Mouse (Mus musculus) layer of hippocampus, postnatal 36 days (tissue): ENCODE data around the gene Ptov1. TPM values are rescaled to one million over a fixed set of nuclear protein-coding genes. Genes with fewer than 3 reads are reported as not detected.

Experiments used
- DNase-seq, 2 experiments: peaks; one replicate each; pipeline ENCODE4 v3.0.0; 2022
- microRNA-seq, 2 experiments: library from miRNA; unstranded; fragments of <30 nt; microRNA quantifications; one replicate each; pipeline ENCODE4 v1.2.0; 2021
- total RNA-seq, 2 experiments: library from RNA; stranded (reverse); gene quantifications; 2 replicates each; pipeline ENCODE4 v1.2.3; 2021

Gene Ptov1
- total RNA-seq, 2 experiments from 2014 or later = 346 to 359 TPM

GRCm38 (mm10) chr7:44814423-44814822 lies 55.2 kb downstream of the Ptov1 start:
- DNase-seq = no peak

GRCm38 (mm10) chr7:44813985-44814384 lies 55.6 kb downstream of the Ptov1 start:
- DNase-seq = no peak

Small RNA genes lying within 50 kb of the gene (microRNA-seq; reads per million reads assigned to microRNA genes)
- 0 reads per million in 2 experiments for gene Mir707

Other genes starting within 250 kb of the Ptov1 start
- gene Myh14, start 198.9 kb downstream of the Ptov1 start, total RNA-seq = 10 to 100 TPM; 27.7 to 28.1 TPM
- gene Izumo2, start 161.0 kb downstream of the Ptov1 start, total RNA-seq = not detected
- 10 to 100 TPM; 31.8 to 34.8 TPM for gene Vrk3, start 121.4 kb downstream of the Ptov1 start, total RNA-seq
- under 1 TPM; 0.22 to 0.38 TPM for gene Zfp473, start 118.7 kb downstream of the Ptov1 start, total RNA-seq
- gene Nup62, start 53.7 kb downstream of the Ptov1 start, total RNA-seq = 10 to 100 TPM; 29.7 to 30.6 TPM
- 1 to 10 TPM; 1.1 to 2.5 TPM for gene Il4i1, start 53.4 kb downstream of the Ptov1 start, total RNA-seq
- gene Atf5, start 53.1 kb downstream of the Ptov1 start, total RNA-seq = 10 to 100 TPM; 26.3 to 28.9 TPM
- 10 to 100 TPM; 78.8 to 80.6 TPM for gene Akt1s1, start 20.8 kb downstream of the Ptov1 start, total RNA-seq
- gene Tbc1d17, start 20.7 kb downstream of the Ptov1 start, total RNA-seq = 10 to 100 TPM; 63.7 to 64.6 TPM
- gene Pnkp, start 12.6 kb downstream of the Ptov1 start, total RNA-seq = 10 to 100 TPM; 27.1 to 27.2 TPM
- 100 to 1,000 TPM in 1 of 2 experiments, 10 to 100 TPM in 1; 97.2 to 113 TPM for gene Med25, start 22.9 kb upstream of the Ptov1 start, total RNA-seq
- 10 to 100 TPM; 23.8 to 29.1 TPM for gene Fuz, start 26.3 kb upstream of the Ptov1 start, total RNA-seq
- 100 to 1,000 TPM; 295 to 305 TPM for gene Ap2a1, start 59.7 kb upstream of the Ptov1 start, total RNA-seq
- gene Tsks, start 73.4 kb upstream of the Ptov1 start, total RNA-seq = under 1 TPM; 0.87 to 0.88 TPM
- gene Cpt1c, start 105.1 kb upstream of the Ptov1 start, total RNA-seq = 100 to 1,000 TPM; 131 to 137 TPM
- gene Prmt1, start 116.8 kb upstream of the Ptov1 start, total RNA-seq = 100 to 1,000 TPM; 155 to 168 TPM
- gene Irf3, start 127.9 kb upstream of the Ptov1 start, total RNA-seq = 10 to 100 TPM; 45.9 to 51.0 TPM
- 1 to 10 TPM; 3.0 to 4.1 TPM for gene Bcl2l12, start 128.9 kb upstream of the Ptov1 start, total RNA-seq
- 100 to 1,000 TPM; 149 to 155 TPM for gene Scaf1, start 146.6 kb upstream of the Ptov1 start, total RNA-seq
- 1 to 10 TPM; 9.7 TPM for gene Rras, start 148.2 kb upstream of the Ptov1 start, total RNA-seq
- 10 to 100 TPM; 74.3 to 75.3 TPM for gene Prr12, start 183.1 kb upstream of the Ptov1 start, total RNA-seq
- gene Nosip, start 192.6 kb upstream of the Ptov1 start, total RNA-seq = 10 to 100 TPM; 51.0 to 51.3 TPM
- gene Prrg2, start 192.9 kb upstream of the Ptov1 start, total RNA-seq = 1 to 10 TPM; 5.5 to 6.1 TPM
- gene Rcn3, start 222.4 kb upstream of the Ptov1 start, total RNA-seq = 1 to 10 TPM; 6.2 to 6.9 TPM
- gene Fcgrt, start 234.1 kb upstream of the Ptov1 start, total RNA-seq = 10 to 100 TPM; 16.7 to 18.5 TPM